In genomic region chr10:80304458-80304857, GRCm38 (mm10) we compare ENCODE assay signal across 8 mouse cellular contexts. TPM values are rescaled to one million over a fixed set of nuclear protein-coding genes. Genes with fewer than 3 reads are reported as not detected.
DNase-seq lines count a peak whose midpoint lies in the region; ATAC-seq lines count a peak whose summit lies in the region.

No protein-coding gene starts in this region.

- H3K36me3 ChIP-seq in heart, embryonic 15.5 days = no peaks in the 10 kb centered on the region
- peaks cover 34% of the 10 kb centered on the region for H3K36me3 ChIP-seq in embryonic facial prominence, embryonic 13.5 days
- H3K36me3 ChIP-seq in hindbrain, embryonic 16.5 days (ENCODE audit: control insufficient read depth, insufficient read depth, low read length) = peaks cover 48% of the 10 kb centered on the region
- H3K36me3 ChIP-seq in midbrain, embryonic 11.5 days (ENCODE audit: control insufficient read depth, insufficient read depth, low read length) = peaks cover 31% of the 10 kb centered on the region

- H3K9me3 ChIP-seq in heart, embryonic 15.5 days (replicated peaks) = no peaks in the 10 kb centered on the region
- H3K9me3 ChIP-seq in embryonic facial prominence, embryonic 13.5 days = no peaks in the 10 kb centered on the region
- H3K9me3 ChIP-seq in hindbrain, embryonic 16.5 days (ENCODE audit: control insufficient read depth, low read length) = no peaks in the 10 kb centered on the region
- H3K9me3 ChIP-seq in midbrain, embryonic 11.5 days (ENCODE audit: control insufficient read depth, low read length) = no peaks in the 10 kb centered on the region

- H3K27me3 ChIP-seq in heart, embryonic 15.5 days = peaks cover 90% of the 10 kb centered on the region
- peaks cover 74% of the 10 kb centered on the region for H3K27me3 ChIP-seq in embryonic facial prominence, embryonic 13.5 days
- H3K27me3 ChIP-seq in hindbrain, embryonic 16.5 days (replicated peaks; ENCODE audit: control insufficient read depth, insufficient read depth, low read length) = no peaks in the 10 kb centered on the region
- no peaks in the 10 kb centered on the region; the same call in 1 of the 2 replicates for H3K27me3 ChIP-seq in midbrain, embryonic 11.5 days (ENCODE audit: control insufficient read depth, insufficient read depth, low read length)

- ATAC-seq in heart, embryonic 15.5 days (replicated peaks; ENCODE audit: insufficient number of reproducible peaks, insufficient read depth, low FRiP score, low read depth) = no peak
- ATAC-seq in embryonic facial prominence, embryonic 13.5 days (ENCODE audit: insufficient number of reproducible peaks, insufficient read depth, low FRiP score, low TSS enrichment, low read depth) = no peak
- no peak for ATAC-seq in hindbrain, embryonic 16.5 days
- no peak for ATAC-seq in midbrain, embryonic 11.5 days (ENCODE audit: low FRiP score)

- H3K27ac ChIP-seq in heart, embryonic 15.5 days = no peak overlapping the region
- H3K27ac ChIP-seq in embryonic facial prominence, embryonic 13.5 days = no peak overlapping the region
- H3K27ac ChIP-seq in hindbrain, embryonic 16.5 days (ENCODE audit: low read depth, low read length) = no peak overlapping the region
- no peak overlapping the region for H3K27ac ChIP-seq in midbrain, embryonic 11.5 days (ENCODE audit: low read depth, low read length)

- 0 out of 2 replicates have a peak overlapping the region, but pooled peaks have one; percentile 11 for H3K4me3 ChIP-seq in heart, embryonic 15.5 days
- no peak overlapping the region for H3K4me3 ChIP-seq in embryonic facial prominence, embryonic 13.5 days
- no peak overlapping the region for H3K4me3 ChIP-seq in hindbrain, embryonic 16.5 days (ENCODE audit: low read length)
- no peak overlapping the region for H3K4me3 ChIP-seq in midbrain, embryonic 11.5 days (ENCODE audit: low read depth, low read length)

- H3K4me2 ChIP-seq in heart, embryonic 15.5 days = peak overlapping the region; percentile 26
- peak overlapping the region; percentile 24; the same call in 1 of the 2 replicates for H3K4me2 ChIP-seq in embryonic facial prominence, embryonic 13.5 days
- H3K4me2 ChIP-seq in hindbrain, embryonic 16.5 days (ENCODE audit: low read length) = peak overlapping the region; percentile 31
- H3K4me2 ChIP-seq in midbrain, embryonic 11.5 days = no peak overlapping the region

- intact Hi-C loops in left cerebral cortex, postnatal 25 days (cut with DNase I) = no loop called here

- 25% methylated on average over 12 of the region's 12 CpGs for whole genome bisulfite sequencing in heart, embryonic 15.5 days
- 25% methylated on average over 12 of the region's 12 CpGs for WGBS in embryonic facial prominence, embryonic 13.5 days
- WGBS in hindbrain, embryonic 16.5 days = 43% methylated on average over 12 of the region's 12 CpGs
- WGBS in midbrain, embryonic 11.5 days = 37% methylated on average over 12 of the region's 12 CpGs

- DNase-seq in heart, adult 11 months = no peak
- DNase-seq in midbrain, embryonic 11.5 days (ENCODE audit: low spot score, missing footprints) = peak; percentile 76
- DNase-seq in left cerebral cortex, postnatal 25 days (ENCODE audit: low spot score in 2 of 2) = no peak
- DNase-seq in thymus, postnatal 25 days = no peak
- DNase-seq in lung, postnatal 25 days (ENCODE audit: low spot score) = no peak

- H3K4me1 ChIP-seq in heart, embryonic 15.5 days (replicated peaks) = peaks cover 9% of the 10 kb centered on the region
- peaks cover 15% of the 10 kb centered on the region for H3K4me1 ChIP-seq in embryonic facial prominence, embryonic 13.5 days
- peaks cover 36% of the 10 kb centered on the region for H3K4me1 ChIP-seq in hindbrain, embryonic 16.5 days (ENCODE audit: control insufficient read depth, insufficient read depth, low read depth, low read length)
- peaks cover 35% of the 10 kb centered on the region for H3K4me1 ChIP-seq in midbrain, embryonic 11.5 days (ENCODE audit: control insufficient read depth, insufficient read depth, low read length)

- H3K9ac ChIP-seq in heart, embryonic 15.5 days = no peak overlapping the region
- peak overlapping the region; percentile 21; the same call in 1 of the 2 replicates for H3K9ac ChIP-seq in embryonic facial prominence, embryonic 13.5 days
- H3K9ac ChIP-seq in hindbrain, embryonic 16.5 days (ENCODE audit: low read depth, low read length) = peak overlapping the region; percentile 45; the same call in 1 of the 2 replicates
- H3K9ac ChIP-seq in midbrain, embryonic 11.5 days (ENCODE audit: low read length) = no peak overlapping the region

RNA-seq across cellular contexts. Expression of gene Apc2, which starts 8.7 kb away (rescaled TPM):
- 0.96 and 2.1 TPM in 2 replicates for polyA plus RNA-seq in heart, embryonic 15.5 days (2015; fragmentation: Nextera tagmentation; extraction: Ambion mirVana)
- polyA plus RNA-seq in embryonic facial prominence, embryonic 13.5 days (2015; fragmentation: Nextera tagmentation; extraction: Ambion mirVana) = 9.3 and 9.4 TPM in 2 replicates
- polyA plus RNA-seq in hindbrain, embryonic 16.5 days (2015; fragmentation: Nextera tagmentation; extraction: Ambion mirVana) = 139 and 149 TPM in 2 replicates
- polyA plus RNA-seq in midbrain, embryonic 11.5 days (2014; fragmentation: Nextera tagmentation; extraction: Ambion mirVana) = 63.4 and 66.5 TPM in 2 replicates
- total RNA-seq in left cerebral cortex, postnatal 25 days (2021) = 100 to 1,000 TPM in 1 of 2 experiments, 10 to 100 TPM in 1; 93.4 to 103 TPM

RNA-seq across cellular contexts. Expression of gene Rps15, which starts 12.2 kb away (rescaled TPM):
- 525 and 544 TPM in 2 replicates for polyA plus RNA-seq in heart, embryonic 15.5 days (2015; fragmentation: Nextera tagmentation; extraction: Ambion mirVana)
- 1,000 and 1,047 TPM in 2 replicates for polyA plus RNA-seq in embryonic facial prominence, embryonic 13.5 days (2015; fragmentation: Nextera tagmentation; extraction: Ambion mirVana)
- 491 and 527 TPM in 2 replicates for polyA plus RNA-seq in hindbrain, embryonic 16.5 days (2015; fragmentation: Nextera tagmentation; extraction: Ambion mirVana)
- polyA plus RNA-seq in midbrain, embryonic 11.5 days (2014; fragmentation: Nextera tagmentation; extraction: Ambion mirVana) = 752 and 845 TPM in 2 replicates
- total RNA-seq in left cerebral cortex, postnatal 25 days (2021) = 100 to 1,000 TPM; 788 to 790 TPM

RNA-seq across cellular contexts. Expression of gene 2310011J03Rik, which starts 15.9 kb away (rescaled TPM):
- 32.4 and 36.8 TPM in 2 replicates for polyA plus RNA-seq in heart, embryonic 15.5 days (2015; fragmentation: Nextera tagmentation; extraction: Ambion mirVana)
- polyA plus RNA-seq in embryonic facial prominence, embryonic 13.5 days (2015; fragmentation: Nextera tagmentation; extraction: Ambion mirVana) = 49.3 and 57.9 TPM in 2 replicates
- polyA plus RNA-seq in hindbrain, embryonic 16.5 days (2015; fragmentation: Nextera tagmentation; extraction: Ambion mirVana) = 31.7 and 32.8 TPM in 2 replicates
- polyA plus RNA-seq in midbrain, embryonic 11.5 days (2014; fragmentation: Nextera tagmentation; extraction: Ambion mirVana) = 36.2 and 40.8 TPM in 2 replicates
- total RNA-seq in left cerebral cortex, postnatal 25 days (2021) = 10 to 100 TPM; 27.3 to 29.8 TPM

RNA-seq across cellular contexts. Expression of gene Pcsk4, which starts 24.8 kb away (rescaled TPM):
- 1.3 and 1.5 TPM in 2 replicates for polyA plus RNA-seq in heart, embryonic 15.5 days (2015; fragmentation: Nextera tagmentation; extraction: Ambion mirVana)
- polyA plus RNA-seq in embryonic facial prominence, embryonic 13.5 days (2015; fragmentation: Nextera tagmentation; extraction: Ambion mirVana) = 4.4 and 4.9 TPM in 2 replicates
- 8.1 and 8.5 TPM in 2 replicates for polyA plus RNA-seq in hindbrain, embryonic 16.5 days (2015; fragmentation: Nextera tagmentation; extraction: Ambion mirVana)
- polyA plus RNA-seq in midbrain, embryonic 11.5 days (2014; fragmentation: Nextera tagmentation; extraction: Ambion mirVana) = 1.5 and 1.8 TPM in 2 replicates
- total RNA-seq in left cerebral cortex, postnatal 25 days (2021) = 1 to 10 TPM; 4.5 to 4.6 TPM

RNA-seq across cellular contexts. Expression of gene Reep6, which starts 25.3 kb away (rescaled TPM):
- 1.6 and 3.4 TPM in 2 replicates for polyA plus RNA-seq in heart, embryonic 15.5 days (2015; fragmentation: Nextera tagmentation; extraction: Ambion mirVana)
- polyA plus RNA-seq in embryonic facial prominence, embryonic 13.5 days (2015; fragmentation: Nextera tagmentation; extraction: Ambion mirVana) = 6.0 and 6.3 TPM in 2 replicates
- 7.5 and 7.6 TPM in 2 replicates for polyA plus RNA-seq in hindbrain, embryonic 16.5 days (2015; fragmentation: Nextera tagmentation; extraction: Ambion mirVana)
- 4.0 and 4.5 TPM in 2 replicates for polyA plus RNA-seq in midbrain, embryonic 11.5 days (2014; fragmentation: Nextera tagmentation; extraction: Ambion mirVana)
- 10 to 100 TPM; 10.5 to 11.2 TPM for total RNA-seq in left cerebral cortex, postnatal 25 days (2021)

Comparison
In these comparisons a context has a peak if more than half of its experiments do, and no peak if none do; other contexts are left out.
1. H3K9ac ChIP-seq: peak in embryonic facial prominence, embryonic 13.5 days (single experiment) and hindbrain, embryonic 16.5 days (single experiment); none in heart, embryonic 15.5 days (single experiment) and midbrain, embryonic 11.5 days (single experiment).